Mouse (Mus musculus): ENCODE measurements around the gene Tmem132b.

DNA sequence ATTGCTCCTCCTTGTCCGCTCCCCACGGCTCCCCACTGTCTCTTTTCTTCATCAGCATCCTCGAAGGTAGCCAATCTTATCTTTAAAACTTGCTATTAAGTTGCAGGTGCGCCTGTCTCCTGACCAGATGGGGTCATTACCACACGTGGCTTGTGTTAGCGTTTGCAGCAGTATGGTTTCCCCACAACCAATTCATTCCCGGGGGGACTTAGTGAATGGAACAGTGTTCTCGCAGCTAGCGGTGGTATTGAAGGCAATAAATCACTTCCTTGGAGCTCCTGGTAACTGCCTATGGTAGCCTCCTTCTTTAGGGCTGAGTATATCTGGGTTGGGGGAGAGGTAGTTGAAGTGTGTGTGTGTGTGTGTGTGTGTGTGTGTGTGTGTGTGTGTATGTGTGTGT is 196.4 kb downstream of the Tmem132b start:
- TF ChIP-seq CTCF (IDR thresholded peaks at IDR 0.05; ENCODE audit: extremely low read depth, insufficient read depth, insufficient read length, insufficient replicate concordance) (no peak), POLR2A (IDR thresholded peaks at IDR 0.05; ENCODE audit: low read depth, low read length) (no peak)
